Mouse (Mus musculus) forebrain, embryonic 13.5 days (tissue): ENCODE measurements around the gene Gm11037. TPM values are rescaled to one million over a fixed set of nuclear protein-coding genes. Genes with fewer than 3 reads are reported as not detected.

Experiments
- ATAC-seq: fragments of 200-750 bp; cut with Nextera tagmentation; 2 replicates; pipeline ENCODE4 v1.8.0; 2017
- H3K27ac ChIP-seq: fragments of 300-500 bp; sonication (generic); 2 replicates; pipeline ENCODE4 v1.5.1; 2015; ENCODE audit warnings: inconsistent platforms, mild to moderate bottlenecking, moderate library complexity
- H3K27me3 ChIP-seq: fragments of 300-500 bp; sonication (generic); 2 replicates; pipeline ENCODE4 v1.6.1; 2015; ENCODE audit warnings: mild to moderate bottlenecking, inconsistent platforms
- H3K36me3 ChIP-seq: fragments of 300-500 bp; sonication (generic); 2 replicates; pipeline ENCODE4 v1.6.1; 2015; ENCODE audit warnings: mild to moderate bottlenecking, inconsistent platforms; ENCODE audit not compliant: poor library complexity, severe bottlenecking
- H3K4me1 ChIP-seq: fragments of 300-500 bp; sonication (generic); 2 replicates; pipeline ENCODE4 v1.6.1; 2015; ENCODE audit warnings: inconsistent platforms
- H3K4me2 ChIP-seq: fragments of 300-500 bp; sonication (generic); 2 replicates; pipeline ENCODE4 v1.6.1; 2015; ENCODE audit warnings: inconsistent platforms, mild to moderate bottlenecking, moderate library complexity
- H3K4me3 ChIP-seq: fragments of 300-500 bp; sonication (generic); 2 replicates; pipeline ENCODE4 v1.5.1; 2015; ENCODE audit warnings: mild to moderate bottlenecking, inconsistent platforms
- H3K9ac ChIP-seq: fragments of 300-500 bp; sonication (generic); 2 replicates; pipeline ENCODE4 v1.6.1; 2015; ENCODE audit warnings: mild to moderate bottlenecking, inconsistent platforms
- H3K9me3 ChIP-seq: fragments of 300-500 bp; sonication (generic); replicated peaks from 2 replicates; pipeline ENCODE4 v1.6.1; 2016; ENCODE audit warnings: inconsistent platforms
- WGBS: fragments of 180-500 bp; shearing (Covaris S2); methylation state at CpG from one replicate; pipeline ENCODE4 v1.1.7; 2015; 5-methylcytosine and 5-hydroxymethylcytosine counted together
- polyA plus RNA-seq: library from polyadenylated mRNA; unstranded; fragments of >200 nt; fragmentation: Nextera tagmentation; extraction: Ambion mirVana; gene quantifications from 2 replicates; pipeline ENCODE4 v1.2.1, GENCODE M21; 2015

Gene Gm11037
- polyA plus RNA-seq, 1 experiment from 2014 or later, result not detected

DNA sequence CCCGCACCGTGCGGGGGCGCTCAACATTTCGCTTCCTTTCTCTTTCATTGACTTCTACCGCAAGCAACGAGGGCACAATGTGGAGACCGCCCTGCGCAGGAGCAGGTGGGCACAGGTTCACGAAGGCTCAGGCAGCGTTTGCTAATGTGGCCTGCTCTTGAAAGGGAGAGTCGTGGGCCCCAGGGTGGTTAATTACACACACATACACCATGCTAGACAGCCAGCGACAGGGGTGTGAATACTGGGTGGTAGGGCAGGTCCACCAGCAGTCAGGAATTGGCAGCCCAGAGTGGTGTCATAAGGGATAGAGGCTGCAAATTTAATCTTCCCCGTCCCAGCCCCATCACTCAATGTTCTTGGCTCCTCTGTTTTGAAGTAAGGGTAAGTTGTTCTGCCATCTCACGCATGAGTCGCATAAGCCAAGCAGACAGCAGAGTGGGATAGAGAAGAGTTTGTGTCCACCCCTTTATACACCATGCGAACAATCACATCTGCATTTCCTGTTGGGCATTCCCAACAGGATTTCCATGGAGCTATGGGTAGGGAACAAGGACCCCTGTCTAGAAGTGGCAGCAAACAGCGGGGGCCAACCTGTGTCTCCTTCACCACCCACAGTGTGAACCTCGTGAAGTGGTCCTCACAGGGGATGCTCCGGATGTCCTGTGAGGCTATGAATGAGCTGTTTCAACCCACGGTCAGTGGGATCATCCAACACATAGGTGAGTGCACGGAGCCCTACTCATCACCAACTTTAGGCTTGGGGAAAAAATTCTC lies 9.9 kb downstream of the Gm11037 start:
- Histone ChIP-seq H3K9ac (no peak overlapping the region), H3K27me3 (no peaks in the 10 kb centered on the region), H3K4me3 (no peak overlapping the region), H3K27ac (no peak overlapping the region), H3K4me1 (peaks cover 8% of the 10 kb centered on the region), H3K4me2 (no peak overlapping the region), H3K9me3 (no peaks in the 10 kb centered on the region), H3K36me3 (peaks cover 49% of the 10 kb centered on the region)
- ATAC-seq, result peak; percentile 20; the same call in 1 of the 2 replicates
- 67% methylated on average over 22 of the region's 22 CpGs for WGBS

DNA sequence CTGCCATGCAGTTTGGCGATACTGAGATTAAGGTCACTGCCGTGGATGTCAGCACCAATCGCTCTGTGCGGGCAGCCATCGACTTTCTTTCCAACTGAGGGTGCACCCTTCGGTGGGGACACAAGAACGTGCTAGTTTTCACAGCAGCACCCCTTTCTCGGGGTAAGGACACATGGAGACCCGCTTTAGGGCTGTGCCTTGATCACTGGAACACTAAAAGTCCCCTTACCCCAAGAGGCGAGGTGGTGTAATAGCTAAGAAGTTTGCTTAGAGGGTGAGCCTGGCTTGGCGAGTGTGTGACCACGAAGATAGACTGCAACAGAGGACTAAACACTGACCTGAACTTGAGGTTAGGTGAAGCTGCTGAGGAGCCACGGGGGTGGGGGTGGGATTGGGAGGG lies 11.8 kb downstream of the Gm11037 start:
- Histone ChIP-seq H3K27ac (no peak overlapping the region), H3K4me2 (no peak overlapping the region), H3K9ac (no peak overlapping the region), H3K9me3 (no peaks in the 10 kb centered on the region), H3K4me3 (no peak overlapping the region), H3K27me3 (no peaks in the 10 kb centered on the region), H3K4me1 (peaks cover 8% of the 10 kb centered on the region), H3K36me3 (peaks cover 67% of the 10 kb centered on the region)
- WGBS, result 75% methylated on average over 13 of the region's 13 CpGs
- ATAC-seq, result no peak

DNA sequence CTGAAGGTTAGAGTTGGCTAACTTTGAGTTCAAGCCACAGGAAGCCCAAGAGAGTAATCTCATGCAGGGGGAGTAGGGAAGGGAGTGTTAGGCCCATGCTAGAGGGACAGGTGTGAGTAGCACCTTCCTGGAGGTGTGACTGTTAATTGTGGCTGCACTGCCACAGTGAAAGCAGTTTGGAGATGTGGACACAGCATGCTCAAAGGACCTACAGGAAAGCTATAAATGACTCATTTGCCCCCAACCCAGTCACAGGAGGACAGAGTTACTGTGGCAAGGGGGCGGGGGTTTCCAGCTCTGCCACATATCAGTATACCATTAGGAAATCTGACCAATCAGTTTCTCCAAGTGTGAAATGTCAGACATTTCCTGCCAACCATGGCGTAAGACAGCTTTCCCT lies 12.2 kb downstream of the Gm11037 start:
- Histone ChIP-seq H3K27me3 (no peaks in the 10 kb centered on the region), H3K27ac (no peak overlapping the region), H3K9ac (no peak overlapping the region), H3K9me3 (no peaks in the 10 kb centered on the region), H3K4me2 (no peak overlapping the region), H3K36me3 (peaks cover 70% of the 10 kb centered on the region), H3K4me3 (no peak overlapping the region), H3K4me1 (peaks cover 8% of the 10 kb centered on the region)
- WGBS, result 92% methylated on average over 2 of the region's 2 CpGs
- no peak for ATAC-seq

DNA sequence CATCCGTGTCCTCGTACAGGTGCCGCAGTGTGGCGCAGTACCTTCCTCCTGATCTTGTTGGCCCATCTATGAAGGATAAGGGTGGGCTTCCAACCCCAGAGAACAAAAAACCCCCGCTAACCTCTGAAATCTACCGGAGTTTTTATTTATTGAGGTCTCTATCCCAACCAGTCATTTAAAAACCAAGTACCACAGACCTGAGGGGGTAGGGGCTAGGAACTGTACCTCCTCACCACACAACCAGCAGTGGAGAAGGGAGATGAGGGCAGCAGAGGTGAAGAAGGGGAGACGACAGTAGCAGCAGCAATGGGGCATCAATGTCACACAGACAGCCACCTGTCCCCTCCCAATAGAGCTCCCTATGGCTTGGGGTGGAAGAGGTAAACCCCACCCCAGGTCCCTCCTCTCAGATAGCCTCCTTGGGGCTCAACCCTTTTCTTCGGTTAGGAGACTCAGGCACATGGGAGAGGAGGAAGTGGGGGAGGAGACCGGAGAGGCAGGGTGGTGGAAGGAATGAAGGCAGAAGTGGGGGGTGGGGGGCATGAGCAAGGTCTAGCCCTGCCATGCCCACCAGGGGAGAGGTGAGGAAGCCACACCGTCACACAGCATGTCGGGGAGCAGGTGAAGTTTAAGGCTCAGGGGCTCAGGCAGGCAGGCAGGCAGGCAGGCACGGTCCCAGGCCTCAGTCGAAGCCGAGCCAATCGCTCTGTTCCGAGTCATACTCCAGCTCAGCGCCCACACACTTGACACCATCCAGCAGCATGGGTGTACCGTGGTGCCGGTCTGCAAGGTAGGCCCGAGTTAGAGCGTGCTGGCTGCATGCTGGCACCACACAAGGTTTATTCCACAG lies 13.1 kb downstream of the Gm11037 start:
- Histone ChIP-seq H3K27ac (no peak overlapping the region), H3K4me3 (no peak overlapping the region), H3K36me3 (peaks cover 79% of the 10 kb centered on the region), H3K9ac (no peak overlapping the region), H3K4me1 (peaks cover 8% of the 10 kb centered on the region), H3K4me2 (no peak overlapping the region), H3K27me3 (no peaks in the 10 kb centered on the region), H3K9me3 (no peaks in the 10 kb centered on the region)
- 95% methylated on average over 21 of the region's 21 CpGs for WGBS
- ATAC-seq, result no peak

DNA sequence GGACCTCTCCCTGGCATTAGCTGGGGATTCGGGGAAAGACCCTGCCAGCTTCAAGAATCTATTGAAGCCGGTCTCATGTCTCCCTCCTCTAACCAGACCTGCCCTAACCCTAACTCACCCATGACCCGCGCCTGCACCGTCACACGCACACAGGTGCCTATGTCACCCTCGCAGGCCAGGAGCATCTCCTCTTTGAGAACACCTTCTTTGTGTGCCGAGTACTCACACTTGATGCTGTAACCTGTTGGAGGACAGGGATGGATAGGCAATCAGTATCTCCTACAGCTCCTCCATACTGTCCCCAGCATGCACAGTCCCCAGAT lies 13.7 kb downstream of the Gm11037 start:
- no peak overlapping the region for H3K27ac ChIP-seq
- 95% methylated on average over 8 of the region's 8 CpGs for WGBS
- no peak overlapping the region for H3K9ac ChIP-seq
- H3K27me3 ChIP-seq, result no peaks in the 10 kb centered on the region
- H3K9me3 ChIP-seq, result no peaks in the 10 kb centered on the region
- H3K4me2 ChIP-seq, result no peak overlapping the region
- peaks cover 85% of the 10 kb centered on the region for H3K36me3 ChIP-seq
- peaks cover 8% of the 10 kb centered on the region for H3K4me1 ChIP-seq
- no peak for ATAC-seq
- H3K4me3 ChIP-seq, result no peak overlapping the region

DNA sequence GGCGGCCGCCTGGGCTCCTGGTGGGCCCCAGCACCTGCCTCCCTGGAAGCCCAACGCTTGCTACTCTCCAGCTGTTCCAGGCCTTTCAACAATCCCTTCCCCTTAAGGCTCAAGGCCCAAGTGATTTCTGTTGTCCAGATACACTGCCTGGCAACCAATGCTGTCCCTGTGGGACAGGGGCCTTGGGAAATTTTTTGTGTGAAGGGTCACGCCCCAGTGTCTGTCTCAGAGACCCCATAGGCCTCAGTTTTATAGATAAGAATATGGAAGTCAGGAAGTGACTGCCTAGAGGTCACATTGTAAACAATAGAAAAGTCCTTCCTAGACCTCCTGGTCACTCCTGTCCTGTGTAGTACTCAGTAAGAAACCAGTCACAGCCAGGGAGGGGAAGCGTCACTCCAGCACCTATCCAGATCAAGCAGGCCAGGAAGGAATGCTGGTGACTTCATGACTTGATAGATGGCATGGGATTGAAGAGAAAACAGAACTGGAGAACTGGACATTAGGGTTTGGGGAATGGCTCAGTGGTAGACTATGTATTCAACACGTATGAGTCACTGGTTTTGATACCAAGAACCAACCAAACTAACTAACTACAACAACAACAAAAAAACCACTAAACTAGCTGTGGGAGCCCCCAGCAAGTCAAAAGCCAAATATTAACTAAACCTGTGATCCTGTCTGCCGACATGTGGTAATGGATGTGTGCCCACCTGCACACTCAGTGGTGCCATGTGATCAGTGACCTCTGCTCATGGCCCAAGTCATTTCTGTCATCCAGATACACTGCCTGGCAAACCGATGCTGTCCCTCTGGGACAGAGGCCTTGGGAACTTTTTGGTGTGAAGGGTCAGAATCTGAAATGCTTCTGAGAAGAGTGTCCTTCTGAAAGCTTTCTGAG lies 15.3 kb downstream of the Gm11037 start:
- no peaks in the 10 kb centered on the region for H3K9me3 ChIP-seq

DNA sequence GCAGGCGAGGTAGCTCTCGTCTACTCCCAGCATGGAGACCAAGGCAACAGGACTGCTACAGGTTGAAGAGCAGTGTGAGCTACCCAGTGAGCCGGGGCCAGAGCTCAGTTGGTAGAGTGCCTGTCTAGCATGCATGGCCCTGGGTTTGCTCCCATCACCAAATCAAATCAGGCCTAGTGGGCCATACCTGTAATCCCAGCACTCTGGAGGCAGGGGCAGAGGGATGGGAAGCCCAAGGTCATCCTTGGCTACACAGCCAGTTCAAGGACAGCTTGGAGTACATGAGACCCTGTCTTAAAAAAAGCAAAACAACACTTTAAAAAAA lies 15.9 kb downstream of the Gm11037 start:
- no peak overlapping the region for H3K9ac ChIP-seq
- no peak overlapping the region for H3K27ac ChIP-seq
- 93% methylated on average over 3 of the region's 3 CpGs for WGBS
- no peaks in the 10 kb centered on the region for H3K4me1 ChIP-seq
- H3K36me3 ChIP-seq, result peaks cover 92% of the 10 kb centered on the region
- no peak overlapping the region for H3K4me2 ChIP-seq
- H3K9me3 ChIP-seq, result no peaks in the 10 kb centered on the region
- H3K4me3 ChIP-seq, result no peak overlapping the region
- H3K27me3 ChIP-seq, result no peaks in the 10 kb centered on the region
- no peak for ATAC-seq

More for the DNA sequence above, 15.3 kb downstream of the Gm11037 start:
- no peaks in the 10 kb centered on the region for H3K4me1 ChIP-seq
- H3K4me2 ChIP-seq, result no peak overlapping the region
- no peak for ATAC-seq
- peaks cover 95% of the 10 kb centered on the region for H3K36me3 ChIP-seq
- H3K27me3 ChIP-seq, result no peaks in the 10 kb centered on the region
- 94% methylated on average over 8 of the region's 8 CpGs for WGBS
- H3K4me3 ChIP-seq, result no peak overlapping the region
- no peak overlapping the region for H3K27ac ChIP-seq
- H3K9ac ChIP-seq, result no peak overlapping the region

DNA sequence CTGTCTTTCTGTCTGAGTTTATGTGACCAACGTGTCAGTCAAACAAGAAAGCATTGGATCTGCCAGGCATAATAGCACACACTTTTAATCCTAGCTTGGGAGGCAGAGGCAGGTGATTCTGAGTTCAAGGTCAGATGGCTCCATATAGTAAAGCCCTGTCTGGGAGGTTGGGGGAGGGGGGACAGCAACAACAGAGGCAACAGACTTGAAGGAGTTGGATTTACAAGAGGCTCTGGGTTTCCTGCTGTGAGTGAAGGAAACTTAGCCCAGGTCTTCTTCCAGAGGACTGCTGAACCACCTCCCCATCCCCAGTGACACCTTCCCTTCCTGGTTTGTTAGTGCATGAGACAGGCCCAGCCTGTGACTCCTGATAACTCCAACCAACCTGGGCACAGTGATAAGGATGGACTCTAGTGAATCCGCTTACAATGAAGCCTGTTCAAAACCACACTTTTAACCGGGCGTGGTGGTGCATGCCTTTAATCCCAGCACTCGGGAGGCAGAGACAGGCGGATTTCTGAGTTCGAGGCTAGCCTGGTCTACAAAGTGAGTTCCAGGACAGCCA lies 19.0 kb downstream of the Gm11037 start:
- Histone ChIP-seq H3K9ac (no peak overlapping the region), H3K4me2 (no peak overlapping the region), H3K27me3 (no peaks in the 10 kb centered on the region), H3K27ac (no peak overlapping the region), H3K4me3 (no peak overlapping the region), H3K36me3 (peaks cover 75% of the 10 kb centered on the region), H3K4me1 (peaks cover 4% of the 10 kb centered on the region; the same call in 1 of the 2 replicates), H3K9me3 (no peaks in the 10 kb centered on the region)
- no peak for ATAC-seq
- WGBS, result 92% methylated on average over 7 of the region's 7 CpGs

DNA sequence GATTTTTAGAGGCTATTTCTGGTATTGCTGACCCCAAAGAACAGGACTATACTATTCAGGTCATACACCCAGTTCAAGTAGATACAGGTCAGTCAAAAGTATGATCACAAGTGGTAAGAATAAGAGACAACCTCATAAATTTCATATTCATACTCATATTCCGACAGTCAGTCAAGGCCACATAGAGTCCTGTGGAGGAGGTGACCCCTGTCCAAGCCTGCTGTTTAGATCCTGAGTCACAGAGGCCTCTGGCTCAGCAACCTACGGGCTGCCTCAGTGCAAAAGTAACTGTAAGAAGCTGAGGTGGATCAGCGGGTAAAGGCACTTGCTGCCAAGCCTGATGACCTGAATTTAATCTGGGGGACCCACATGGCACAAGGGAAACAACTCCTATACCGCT lies 20.7 kb downstream of the Gm11037 start:
- H3K4me2 ChIP-seq, result no peak overlapping the region
- WGBS, result 91% methylated on average over 4 of the region's 4 CpGs
- no peaks in the 10 kb centered on the region for H3K27me3 ChIP-seq
- H3K27ac ChIP-seq, result no peak overlapping the region
- peaks cover 57% of the 10 kb centered on the region for H3K36me3 ChIP-seq
- H3K9me3 ChIP-seq, result no peaks in the 10 kb centered on the region
- H3K4me1 ChIP-seq, result peaks cover 22% of the 10 kb centered on the region
- no peak for ATAC-seq
- no peak overlapping the region for H3K4me3 ChIP-seq
- H3K9ac ChIP-seq, result no peak overlapping the region

DNA sequence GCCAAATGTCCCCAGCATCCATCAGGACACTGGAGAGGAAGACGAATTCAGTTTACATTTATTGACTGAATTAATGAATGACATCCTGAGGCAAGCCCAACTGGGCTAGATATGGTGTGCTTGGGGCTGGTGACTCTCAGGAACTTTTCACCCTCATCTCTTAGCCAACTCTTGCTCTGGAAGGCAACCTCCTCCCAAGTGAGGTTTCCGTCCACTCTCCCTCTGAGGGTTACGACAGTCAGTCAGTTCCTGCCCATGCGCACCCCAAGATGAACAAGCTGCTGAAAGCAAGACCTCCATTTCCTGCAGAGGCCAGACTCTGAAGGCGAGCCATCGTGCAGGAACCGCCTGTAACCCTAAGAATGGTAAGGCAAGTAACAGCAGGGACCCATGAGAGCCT lies 23.7 kb downstream of the Gm11037 start:
- peaks cover 29% of the 10 kb centered on the region for H3K36me3 ChIP-seq
- H3K4me2 ChIP-seq, result no peak overlapping the region
- no peak overlapping the region for H3K4me3 ChIP-seq
- 0 out of 2 replicates have a peak overlapping the region, but pooled peaks have one; percentile 21 for H3K9ac ChIP-seq
- WGBS, result 93% methylated on average over 7 of the region's 7 CpGs
- no peak overlapping the region for H3K27ac ChIP-seq
- H3K4me1 ChIP-seq, result peaks cover 32% of the 10 kb centered on the region
- no peaks in the 10 kb centered on the region for H3K27me3 ChIP-seq
- no peaks in the 10 kb centered on the region for H3K9me3 ChIP-seq
- ATAC-seq, result no peak

DNA sequence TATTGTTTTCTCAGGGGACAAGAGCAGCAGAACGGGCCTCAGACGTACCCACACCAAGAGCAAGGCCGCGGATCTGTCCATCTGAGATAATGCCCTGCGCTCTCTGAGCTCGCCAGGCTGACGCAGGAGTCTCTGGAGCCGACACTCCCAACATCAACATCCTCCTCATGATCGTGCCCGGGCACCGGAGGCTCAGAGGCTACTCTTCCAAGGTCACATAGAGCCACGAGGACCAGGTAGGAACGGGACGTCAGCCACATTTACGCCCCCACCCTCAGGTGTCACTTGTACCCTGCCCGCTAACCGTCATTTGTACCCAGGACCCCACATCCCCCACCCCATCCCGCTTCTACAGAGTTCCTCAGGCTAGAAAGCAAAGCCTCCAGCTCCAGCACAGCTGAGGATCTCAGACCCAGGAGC lies 26.2 kb downstream of the Gm11037 start:
- Histone ChIP-seq H3K4me2 (peak overlapping the region; percentile 97), H3K36me3 (peaks cover 13% of the 10 kb centered on the region; the same call in 1 of the 2 replicates), H3K9me3 (no peaks in the 10 kb centered on the region), H3K4me1 (peaks cover 32% of the 10 kb centered on the region), H3K27ac (peak overlapping the region; percentile 68), H3K9ac (peak overlapping the region; percentile 86), H3K4me3 (peak overlapping the region; percentile 74), H3K27me3 (no peaks in the 10 kb centered on the region)
- 1% methylated on average over 18 of the region's 18 CpGs for WGBS
- ATAC-seq, result peak; percentile 72; the same call in 1 of the 2 replicates
